Mouse (Mus musculus): ENCODE measurements at regions not wholly inside any gene's neighbourhood (a gene's known extent, or its start where the extent isn't known, plus 50 kb on each side); places are given as distances from the start of the nearest gene placed in this dataset.

DNA sequence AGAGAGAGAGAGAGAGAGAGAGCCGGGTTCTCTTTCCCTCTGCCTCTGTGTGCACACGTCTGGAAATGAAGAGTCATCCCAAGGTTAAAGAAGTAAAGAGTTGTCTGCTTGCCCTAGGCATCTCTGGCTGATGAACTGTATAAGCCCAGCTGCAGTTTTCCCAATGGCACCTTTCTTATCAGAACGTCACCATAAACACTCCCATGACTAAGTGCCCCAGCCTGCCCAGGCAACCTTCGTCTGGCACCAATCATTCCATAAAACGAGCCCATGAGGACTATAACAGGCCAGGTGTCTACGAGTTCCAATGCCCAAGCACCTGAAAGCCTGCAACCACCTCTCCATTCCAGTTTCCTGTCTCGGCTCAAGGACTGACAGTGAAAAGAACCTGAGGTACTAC, 435.5 kb upstream of the Sox9 start:
- TF ChIP-seq CTCF (IDR thresholded peaks at IDR 0.05; ENCODE audit: low read depth) (no peak), EP300 (optimal IDR thresholded peaks at IDR 0.05) (no peak)
